Mouse (Mus musculus) limb, embryonic 10.5 days (tissue): ENCODE results near the gene Rab3gap2. TPM values are rescaled to one million over a fixed set of nuclear protein-coding genes. Genes with fewer than 3 reads are reported as not detected.
"Not testable (repeated sequence)": the region's sequence is repeated elsewhere in the genome, so short reads cannot be mapped to it uniquely, and the experiment has no call there.

Source experiments
- DNase-seq: peaks from one replicate; pipeline ENCODE4 v3.0.0-alpha.2; 2017; ENCODE audit warnings: low spot score
- H3K27ac ChIP-seq: fragments of 300-500 bp; sonication (generic); 2 replicates; pipeline ENCODE4 v1.5.1; 2016; ENCODE audit warnings: mild to moderate bottlenecking
- H3K27me3 ChIP-seq: fragments of 300-500 bp; sonication (generic); 2 replicates; pipeline ENCODE4 v1.6.1; 2016; ENCODE audit warnings: low read depth, mild to moderate bottlenecking; ENCODE audit not compliant: poor library complexity, severe bottlenecking
- H3K36me3 ChIP-seq: fragments of 300-500 bp; sonication (generic); 2 replicates; pipeline ENCODE4 v1.6.1; 2016; ENCODE audit warnings: mild to moderate bottlenecking, moderate library complexity
- H3K4me1 ChIP-seq: fragments of 300-500 bp; sonication (generic); 2 replicates; pipeline ENCODE4 v1.6.1; 2016
- H3K4me3 ChIP-seq: fragments of 300-500 bp; sonication (generic); 2 replicates; pipeline ENCODE4 v1.5.1; 2016; ENCODE audit warnings: mild to moderate bottlenecking, moderate library complexity
- H3K9me3 ChIP-seq: fragments of 300-500 bp; sonication (generic); replicated peaks from 2 replicates; pipeline ENCODE4 v1.6.1; 2016; ENCODE audit warnings: mild to moderate bottlenecking
- WGBS: fragments of 180-500 bp; shearing (Covaris S2); methylation state at CpG from one replicate; pipeline ENCODE4 v1.1.7; 2016; 5-methylcytosine and 5-hydroxymethylcytosine counted together
- polyA plus RNA-seq: library from polyadenylated mRNA; unstranded; fragments of >200 nt; fragmentation: Nextera tagmentation; extraction: Ambion mirVana; gene quantifications from 2 replicates; pipeline ENCODE4 v1.2.1, GENCODE M21; 2016

The Rab3gap2 gene
- polyA plus RNA-seq, 1 experiment from 2014 or later = 20.6 TPM

DNA sequence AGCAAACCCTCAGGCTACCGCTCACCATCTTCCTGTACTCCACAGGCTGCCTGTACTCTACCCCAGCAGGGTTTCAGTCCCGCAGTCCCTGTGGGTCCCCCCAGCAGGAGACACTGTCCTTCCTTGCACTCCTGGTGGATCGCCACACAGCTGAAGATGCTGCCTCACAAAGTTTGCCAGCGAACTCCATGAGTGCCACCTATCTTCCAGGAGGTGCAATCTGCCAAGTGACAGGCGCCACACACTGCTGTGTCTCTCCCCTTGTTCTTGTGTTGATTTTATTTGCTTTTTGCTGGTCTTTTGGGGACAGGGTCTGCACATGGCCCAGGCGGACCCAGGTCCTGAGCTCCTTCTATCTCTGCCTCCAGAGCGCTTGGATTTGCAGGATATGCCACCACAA, 92.9 kb downstream of the Rab3gap2 start:
- WGBS = 94% methylated on average over 7 of the region's 7 CpGs
- H3K27me3 ChIP-seq = no peaks in the 10 kb centered on the region
- no peak overlapping the region for H3K27ac ChIP-seq
- peaks cover 85% of the 10 kb centered on the region for H3K36me3 ChIP-seq
- DNase-seq = no peak
- no peaks in the 10 kb centered on the region for H3K9me3 ChIP-seq
- H3K4me3 ChIP-seq = no peak overlapping the region
- no peaks in the 10 kb centered on the region for H3K4me1 ChIP-seq

- WGBS = 92% methylated on average over 8 of the region's 8 CpGs
- Histone ChIP-seq H3K27ac (no peak overlapping the region), H3K9me3 (no peaks in the 10 kb centered on the region), H3K4me1 (no peaks in the 10 kb centered on the region), H3K36me3 (peaks cover 83% of the 10 kb centered on the region), H3K4me3 (no peak overlapping the region), H3K27me3 (no peaks in the 10 kb centered on the region)
- no peak for DNase-seq
Measured at GRCm38 (mm10) chr1:185298496-185298895, 94.6 kb downstream of the Rab3gap2 start.

DNA sequence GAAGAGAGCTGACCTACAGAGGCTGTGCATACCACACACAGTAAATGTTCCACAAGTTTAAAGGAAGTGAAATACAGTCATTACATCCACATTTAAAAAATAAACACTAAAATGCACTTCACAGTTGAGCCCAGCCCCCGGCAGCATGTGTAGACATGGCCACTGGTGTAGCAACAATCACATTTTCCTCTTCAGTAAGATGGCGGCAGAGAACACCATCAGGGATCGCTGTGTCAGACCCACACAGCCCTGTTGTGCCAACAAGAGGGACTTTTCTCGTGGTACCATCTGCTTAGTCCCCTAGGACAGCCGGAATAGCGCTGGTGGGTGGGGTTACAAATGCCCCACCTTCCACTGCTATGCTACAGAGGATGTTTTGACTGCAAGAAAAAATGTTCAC, 98.9 kb downstream of the Rab3gap2 start:
- WGBS = 95% methylated on average over 6 of the region's 6 CpGs
- no peaks in the 10 kb centered on the region for H3K4me1 ChIP-seq
- no peak overlapping the region for H3K27ac ChIP-seq
- H3K4me3 ChIP-seq = no peak overlapping the region
- DNase-seq = no peak
- no peaks in the 10 kb centered on the region for H3K27me3 ChIP-seq
- peaks cover 59% of the 10 kb centered on the region for H3K36me3 ChIP-seq
- no peaks in the 10 kb centered on the region for H3K9me3 ChIP-seq

GRCm38 (mm10) chr1:185306836-185307235, 102.9 kb downstream of the Rab3gap2 start:
- H3K9me3 ChIP-seq = no peaks in the 10 kb centered on the region
- peaks cover 55% of the 10 kb centered on the region for H3K36me3 ChIP-seq
- no peak for DNase-seq
- no peaks in the 10 kb centered on the region for H3K27me3 ChIP-seq
- no peaks in the 10 kb centered on the region for H3K4me1 ChIP-seq
- no peak overlapping the region for H3K27ac ChIP-seq
- WGBS = 98% methylated on average over 12 of the region's 12 CpGs
- no peak overlapping the region for H3K4me3 ChIP-seq

DNA sequence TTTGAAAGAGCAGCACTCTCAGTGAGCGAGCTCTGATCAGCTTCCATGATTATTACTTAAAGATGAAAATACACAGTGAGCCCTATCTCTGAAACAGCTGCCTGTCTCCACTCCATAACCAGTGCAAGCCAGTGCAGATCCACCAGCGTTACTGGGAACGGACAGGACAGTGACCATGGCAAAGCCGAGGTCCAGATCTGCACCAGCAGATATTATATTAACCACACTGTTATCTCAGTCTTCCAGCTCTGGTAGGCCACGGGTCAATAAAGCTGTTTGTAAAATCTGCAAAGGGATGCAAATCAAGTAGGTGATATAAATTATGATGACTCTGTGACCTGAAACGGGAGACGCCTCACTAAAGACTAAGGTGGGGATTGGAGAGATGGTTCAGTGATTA, 103.7 kb downstream of the Rab3gap2 start:
- Histone ChIP-seq H3K4me1 (no peaks in the 10 kb centered on the region), H3K36me3 (peaks cover 55% of the 10 kb centered on the region), H3K4me3 (no peak overlapping the region), H3K27me3 (no peaks in the 10 kb centered on the region), H3K9me3 (no peaks in the 10 kb centered on the region), H3K27ac (no peak overlapping the region)
- no peak for DNase-seq
- WGBS = 93% methylated on average over 7 of the region's 7 CpGs

DNA sequence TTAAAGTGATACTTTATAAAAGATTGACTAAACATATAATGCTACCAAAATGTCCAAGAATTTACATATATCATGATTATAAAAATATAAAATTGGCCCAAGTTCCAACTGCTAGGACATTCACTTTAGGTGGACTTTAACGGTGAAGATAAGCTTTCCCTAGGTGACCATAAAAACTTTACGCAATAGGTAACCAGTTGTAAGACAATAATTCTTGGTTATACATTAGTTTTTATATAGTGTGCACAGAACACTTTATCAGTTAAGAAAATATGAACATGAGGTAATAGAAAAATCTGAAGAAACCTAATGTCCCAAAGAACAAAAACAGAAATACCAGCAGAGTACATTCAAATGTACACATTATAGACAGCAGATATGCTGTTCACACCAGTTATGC, 104.4 kb downstream of the Rab3gap2 start:
- H3K4me3 ChIP-seq = no peak overlapping the region
- H3K4me1 ChIP-seq = no peaks in the 10 kb centered on the region
- H3K9me3 ChIP-seq = no peaks in the 10 kb centered on the region
- no peaks in the 10 kb centered on the region for H3K27me3 ChIP-seq
- WGBS = 98% methylated on average over 2 of the region's 2 CpGs
- H3K27ac ChIP-seq = no peak overlapping the region
- peaks cover 55% of the 10 kb centered on the region for H3K36me3 ChIP-seq
- DNase-seq = no peak

DNA sequence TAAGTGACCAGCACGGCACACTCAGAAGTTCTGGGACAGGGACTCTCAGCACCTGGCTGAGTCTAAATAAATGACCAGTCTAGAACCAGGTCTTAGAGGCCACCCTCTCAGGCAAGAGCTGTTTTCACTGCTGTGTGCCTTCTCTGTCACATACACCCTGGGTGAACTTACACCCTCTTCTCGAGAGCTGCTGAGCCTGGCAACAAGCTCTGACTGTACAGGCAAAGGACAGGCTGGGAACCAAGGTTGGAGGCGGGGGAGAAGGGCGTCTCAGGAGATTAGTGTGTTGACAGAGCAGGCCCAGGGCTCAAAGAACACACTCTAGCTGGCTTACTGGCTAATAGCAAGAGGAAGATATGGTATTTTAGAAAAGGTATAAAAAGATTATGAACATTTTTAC, 105.0 kb downstream of the Rab3gap2 start:
- Histone ChIP-seq H3K27ac (no peak overlapping the region), H3K27me3 (no peaks in the 10 kb centered on the region), H3K36me3 (peaks cover 58% of the 10 kb centered on the region), H3K4me1 (no peaks in the 10 kb centered on the region), H3K9me3 (no peaks in the 10 kb centered on the region), H3K4me3 (no peak overlapping the region)
- WGBS = 84% methylated on average over 4 of the region's 4 CpGs
- no peak for DNase-seq

DNA sequence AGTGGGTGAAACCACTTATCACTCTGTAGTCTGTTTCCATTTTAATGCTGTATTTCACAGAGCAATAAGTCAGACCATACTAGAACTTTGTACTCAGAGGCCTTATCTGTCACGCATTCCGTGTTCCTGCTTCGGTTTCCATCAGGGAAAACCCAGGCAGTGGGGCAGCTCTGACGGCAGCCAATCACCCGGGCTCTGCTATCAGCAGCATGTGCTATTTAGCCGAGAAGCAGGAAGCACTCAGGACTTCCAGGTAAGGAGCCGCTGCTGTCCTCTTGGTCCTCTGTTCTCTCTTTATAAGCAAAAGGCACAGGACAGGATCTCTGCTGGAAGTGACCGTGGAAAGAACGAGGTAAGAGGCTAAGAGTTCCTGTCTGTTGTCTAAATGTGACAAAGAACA, 108.0 kb downstream of the Rab3gap2 start:
- DNase-seq = no peak
- 93% methylated on average over 9 of the region's 9 CpGs for WGBS
- Histone ChIP-seq H3K36me3 (peaks cover 70% of the 10 kb centered on the region), H3K9me3 (no peaks in the 10 kb centered on the region), H3K4me1 (no peaks in the 10 kb centered on the region), H3K4me3 (no peak overlapping the region), H3K27ac (no peak overlapping the region), H3K27me3 (no peaks in the 10 kb centered on the region)

DNA sequence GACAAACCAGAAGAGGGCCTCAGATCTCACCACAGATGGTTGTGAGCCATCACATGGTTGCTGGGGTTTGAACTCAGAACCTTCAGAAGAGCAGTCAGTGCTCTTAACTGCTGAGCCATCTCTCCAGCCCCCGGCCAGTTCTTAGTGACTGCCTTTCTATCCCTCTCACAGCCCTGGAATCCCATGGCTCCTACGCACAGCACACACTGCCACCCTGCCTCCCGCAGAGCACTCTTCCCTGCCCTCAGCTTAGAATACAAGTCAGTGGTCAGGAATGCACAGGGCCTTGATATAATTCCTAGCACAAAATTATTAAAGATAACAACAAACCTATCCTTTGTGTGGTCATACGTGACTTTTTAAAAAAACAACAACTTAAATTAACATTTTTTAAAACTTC, 110.6 kb downstream of the Rab3gap2 start:
- Histone ChIP-seq H3K27ac (no peak overlapping the region), H3K9me3 (no peaks in the 10 kb centered on the region), H3K27me3 (no peaks in the 10 kb centered on the region), H3K4me1 (no peaks in the 10 kb centered on the region), H3K4me3 (no peak overlapping the region), H3K36me3 (peaks cover 73% of the 10 kb centered on the region)
- DNase-seq = no peak
- WGBS = 93% methylated on average over 4 of the region's 4 CpGs

GRCm38 (mm10) chr1:185315846-185316568, 112.1 kb downstream of the Rab3gap2 start:
- Histone ChIP-seq H3K27me3 (no peaks in the 10 kb centered on the region), H3K4me1 (no peaks in the 10 kb centered on the region), H3K9me3 (no peaks in the 10 kb centered on the region), H3K4me3 (no peak overlapping the region), H3K36me3 (peaks cover 83% of the 10 kb centered on the region), H3K27ac (no peak overlapping the region)
- no peak for DNase-seq
- WGBS = 91% methylated on average over 16 of the region's 16 CpGs

DNA sequence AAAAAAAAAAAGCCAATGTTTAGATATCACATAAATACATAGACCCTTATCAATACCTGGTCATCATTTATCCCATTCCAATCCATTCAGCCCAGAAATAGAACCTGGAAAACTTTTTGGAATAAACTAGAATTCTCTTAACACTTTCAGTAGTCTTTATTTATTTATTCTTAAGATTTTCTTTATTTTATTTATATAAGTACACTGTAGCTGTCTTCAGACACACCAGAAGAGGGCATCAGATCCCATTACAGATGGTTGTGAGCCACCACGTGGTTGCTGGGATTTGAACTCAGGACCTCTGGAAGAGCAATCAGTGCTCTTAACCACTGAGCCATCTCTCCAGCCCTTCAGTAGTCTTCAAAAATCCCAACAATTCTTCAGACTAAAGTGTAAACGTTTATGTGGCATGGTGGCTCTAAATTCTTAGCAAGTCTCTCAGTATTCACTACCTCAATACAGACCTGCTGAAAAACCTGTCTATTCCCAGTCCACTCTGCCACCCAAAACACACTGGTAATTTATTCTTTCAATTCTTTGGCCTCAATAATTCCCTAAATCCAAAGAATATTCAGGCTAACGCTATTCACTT, 123.9 kb downstream of the Rab3gap2 start:
- 75% methylated on average over 3 of the region's 3 CpGs for WGBS
- not testable (repeated sequence) for DNase-seq, H3K9me3 ChIP-seq, H3K27ac ChIP-seq, H3K27me3 ChIP-seq
- Histone ChIP-seq H3K36me3 (peaks cover 43% of the 10 kb centered on the region), H3K4me3 (peak overlapping the region; percentile 97), H3K4me1 (peaks cover 12% of the 10 kb centered on the region)

GRCm38 (mm10) chr1:185328721-185329610, 125.0 kb downstream of the Rab3gap2 start, which contains the start of gene Iars2:
Gene Iars2 (minus strand): TSS chr1:185329396.
- Histone ChIP-seq H3K9me3 (no peaks in the 10 kb centered on the region), H3K27me3 (no peaks in the 10 kb centered on the region), H3K4me3 (peak within 1 kb of the TSS; percentile 97), H3K36me3 (peaks cover 32% of the 10 kb centered on the region), H3K4me1 (peaks cover 18% of the 10 kb centered on the region), H3K27ac (peak within 1 kb of the TSS; percentile 97)
- peak; percentile 98 for DNase-seq
- WGBS = under 1% methylated on average over 74 of the region's 76 CpGs

GRCm38 (mm10) chr1:185329851-185330250, 125.9 kb downstream of the Rab3gap2 start:
- H3K27ac ChIP-seq = no peak overlapping the region
- peaks cover 18% of the 10 kb centered on the region for H3K4me1 ChIP-seq
- DNase-seq = no peak
- WGBS = 94% methylated on average over 8 of the region's 8 CpGs
- peaks cover 23% of the 10 kb centered on the region for H3K36me3 ChIP-seq
- H3K27me3 ChIP-seq = no peaks in the 10 kb centered on the region
- H3K9me3 ChIP-seq = no peaks in the 10 kb centered on the region
- H3K4me3 ChIP-seq = peak overlapping the region; percentile 97; the same call in 1 of the 2 replicates
